Mouse (Mus musculus) embryonic facial prominence, embryonic 15.5 days (tissue): ENCODE results near the gene Gm20929. TPM values are rescaled to one million over a fixed set of nuclear protein-coding genes. Genes with fewer than 3 reads are reported as not detected.
"Not testable (repeated sequence)": the region's sequence is repeated elsewhere in the genome, so short reads cannot be mapped to it uniquely, and the experiment has no call there.

Source experiments
- ATAC-seq: fragments of 200-750 bp; cut with Nextera tagmentation; 2 replicates; pipeline ENCODE4 v1.8.0; 2017; ENCODE audit warnings: low read depth, moderate TSS enrichment; ENCODE audit not compliant: insufficient number of reproducible peaks, low FRiP score, low TSS enrichment
- H3K27ac ChIP-seq: fragments of 300-500 bp; sonication (generic); replicated peaks from 2 replicates; pipeline ENCODE4 v1.5.1; 2015; ENCODE audit warnings: mild to moderate bottlenecking, inconsistent platforms
- H3K27me3 ChIP-seq: fragments of 300-500 bp; sonication (generic); 2 replicates; pipeline ENCODE4 v1.6.1; 2015; ENCODE audit warnings: inconsistent platforms
- H3K36me3 ChIP-seq: fragments of 300-500 bp; sonication (generic); 2 replicates; pipeline ENCODE4 v1.6.1; 2015; ENCODE audit warnings: mild to moderate bottlenecking, inconsistent platforms
- H3K4me1 ChIP-seq: fragments of 300-500 bp; sonication (generic); 2 replicates; pipeline ENCODE4 v1.6.1; 2015; ENCODE audit warnings: inconsistent platforms
- H3K4me2 ChIP-seq: fragments of 300-500 bp; sonication (generic); replicated peaks from 2 replicates; pipeline ENCODE4 v1.6.1; 2015; ENCODE audit warnings: mild to moderate bottlenecking, inconsistent platforms
- H3K4me3 ChIP-seq: fragments of 300-500 bp; sonication (generic); replicated peaks from 2 replicates; pipeline ENCODE4 v1.5.1; 2015; ENCODE audit warnings: mild to moderate bottlenecking, inconsistent platforms
- H3K9ac ChIP-seq: fragments of 300-500 bp; sonication (generic); 2 replicates; pipeline ENCODE4 v1.6.1; 2015; ENCODE audit warnings: inconsistent platforms
- H3K9me3 ChIP-seq: fragments of 300-500 bp; sonication (generic); replicated peaks from 2 replicates; pipeline ENCODE4 v1.6.1; 2016; ENCODE audit warnings: inconsistent platforms
- WGBS: fragments of 180-500 bp; shearing (Covaris S2); methylation state at CpG from one replicate; pipeline ENCODE4 v1.1.7; 2015; 5-methylcytosine and 5-hydroxymethylcytosine counted together
- polyA plus RNA-seq: library from polyadenylated mRNA; unstranded; fragments of >200 nt; fragmentation: Nextera tagmentation; extraction: Ambion mirVana; gene quantifications from 2 replicates; pipeline ENCODE4 v1.2.1, GENCODE M21; 2015

Gm20929 gene
- not detected in 2 replicates for polyA plus RNA-seq

DNA sequence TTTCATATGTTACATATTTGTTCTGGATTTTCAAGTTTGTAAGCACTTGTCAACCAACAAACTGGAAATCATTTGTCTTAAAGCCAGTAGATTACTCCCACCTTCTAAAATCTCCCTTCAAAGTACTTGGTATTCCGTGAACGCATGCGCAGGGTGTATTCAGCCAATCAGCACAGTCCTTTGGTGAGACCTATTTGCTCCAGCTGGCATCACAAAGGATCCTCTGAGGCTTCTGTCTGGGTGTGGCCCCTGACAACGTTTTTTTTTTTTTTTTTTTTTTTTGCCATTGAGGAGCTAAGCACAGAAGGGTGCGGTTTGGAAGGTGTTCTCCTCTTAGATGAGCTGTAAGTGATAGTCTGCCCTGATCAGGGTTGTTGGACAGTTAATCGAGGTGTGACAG is at the start of gene Gm20929:
Gene Gm20929, plus strand, starts transcription at position 301 of the 400 bp plus-strand sequence.
- not testable (repeated sequence) for H3K4me1 ChIP-seq, H3K27ac ChIP-seq, H3K9ac ChIP-seq, H3K36me3 ChIP-seq, H3K4me2 ChIP-seq, H3K9me3 ChIP-seq, H3K27me3 ChIP-seq, H3K4me3 ChIP-seq, ATAC-seq
- no CpG with 5 or more reads among the region's 6 CpGs for WGBS
